Mouse (Mus musculus) MEL (cell line): ENCODE measurements around the gene Fam219b.

Experiments
- CTCF ChIP-seq, 3 experiments: IDR thresholded peaks in 2 of 3; conservative IDR thresholded peaks in 1 of 3; 2 replicates each; pipeline ENCODE4 v1.5.1; 2011 to 2012; ENCODE audit warnings: low read length in 3 of 3, low read depth in 2 of 3, mild to moderate bottlenecking in 2 of 3, improper control_type of control experiment in 1 of 3, inconsistent platforms in 1 of 3, mixed read lengths in 1 of 3, moderate library complexity in 1 of 3; ENCODE audit not compliant: control insufficient read depth in 1 of 3, insufficient read depth in 1 of 3, poor library complexity in 1 of 3, severe bottlenecking in 1 of 3
- ELF1 ChIP-seq: IDR thresholded peaks from 2 replicates; pipeline ENCODE4 v1.6.1; 2014; ENCODE audit warnings: low read depth, mild to moderate bottlenecking, inconsistent platforms, low read length, improper control_type of control experiment, moderate library complexity
- EP300 ChIP-seq, 2 experiments: IDR thresholded peaks; 2 replicates each; pipeline ENCODE4 v1.6.1; 2011; ENCODE audit warnings: improper control_type of control experiment in 2 of 2, low read length in 2 of 2, low read depth in 1 of 2, mild to moderate bottlenecking in 1 of 2
- JUND ChIP-seq: IDR thresholded peaks from 2 replicates; pipeline ENCODE4 v1.6.1; 2011; ENCODE audit warnings: low read depth, mild to moderate bottlenecking, improper control_type of control experiment, low read length
- MAX ChIP-seq: IDR thresholded peaks from 2 replicates; pipeline ENCODE4 v1.6.1; 2011; ENCODE audit warnings: low read length, improper control_type of control experiment
- POLR2A ChIP-seq, 2 experiments: IDR thresholded peaks; 2 replicates each; pipeline ENCODE4 v1.6.1; 2011 to 2012; ENCODE audit warnings: low read length in 2 of 2, mild to moderate bottlenecking in 2 of 2, control low read depth in 1 of 2, improper control_type of control experiment in 1 of 2, low read depth in 1 of 2, moderate library complexity in 1 of 2; ENCODE audit not compliant: control insufficient read depth in 1 of 2, insufficient read depth in 1 of 2, poor library complexity in 1 of 2
- POLR2AphosphoS2 ChIP-seq: IDR thresholded peaks from 2 replicates; pipeline ENCODE4 v1.6.1; 2011; ENCODE audit warnings: low read length, improper control_type of control experiment
- RCOR1 ChIP-seq: IDR thresholded peaks from 2 replicates; pipeline ENCODE4 v1.6.1; 2012; ENCODE audit warnings: low read depth, mild to moderate bottlenecking, inconsistent platforms, low read length, improper control_type of control experiment
- USF1 ChIP-seq: IDR thresholded peaks from 2 replicates; pipeline ENCODE4 v1.6.1; 2014; ENCODE audit warnings: low read depth, mild to moderate bottlenecking, inconsistent platforms, low read length, improper control_type of control experiment, moderate library complexity

- TF ChIP-seq POLR2A (IDR thresholded peaks at IDR 0.05; ENCODE audit: control insufficient read depth in 1 of 2, insufficient read depth in 1 of 2, low read depth in 1 of 2, low read length in 2 of 2, poor library complexity in 1 of 2) (no peak), USF1 (no peak), RCOR1 (no peak), ELF1 (no peak), MAX (no peak), CTCF (IDR thresholded peaks at IDR 0.05 in 2 of 3, conservative IDR thresholded peaks at IDR 0.05 in 1 of 3; ENCODE audit: control insufficient read depth in 1 of 3, insufficient read depth in 1 of 3, low read depth in 2 of 3, low read length in 3 of 3, poor library complexity in 1 of 3, severe bottlenecking in 1 of 3) (no peak), JUND (no peak), POLR2AphosphoS2 (no peak; the same call in none of the 2 replicates), EP300 (IDR thresholded peaks at IDR 0.05; ENCODE audit: low read depth in 1 of 2, low read length in 2 of 2) (no peak)
Observed at GRCm38 (mm10) chr9:57539550-57539949, 2.2 kb downstream of the Fam219b start.
